In genomic region chr3:96905592-96905991, GRCm38 (mm10) we compare ENCODE assay signal across 8 mouse cellular contexts. TPM values are rescaled to one million over a fixed set of nuclear protein-coding genes. Genes with fewer than 3 reads are reported as not detected.
DNase-seq lines count a peak whose midpoint lies in the region; ATAC-seq and TF ChIP-seq lines count a peak whose summit lies in the region.

No protein-coding gene starts in this region.

- no peaks in the 10 kb centered on the region for H3K4me1 ChIP-seq in lung, embryonic 14.5 days (ENCODE audit: insufficient read depth)
- peaks cover 7% of the 10 kb centered on the region for H3K4me1 ChIP-seq in neural tube, embryonic 12.5 days

- no peaks in the 10 kb centered on the region for H3K36me3 ChIP-seq in lung, embryonic 14.5 days (ENCODE audit: insufficient read depth)
- H3K36me3 ChIP-seq in neural tube, embryonic 12.5 days, result no peaks in the 10 kb centered on the region

- no peak for DNase-seq in lung, embryonic 14.5 days
- no peak for DNase-seq in lung, postnatal 36 days
- DNase-seq in large intestine, adult 2 months (ENCODE audit: low read depth, low spot score), result peak; percentile 4
- no peak for DNase-seq in cerebellum, adult 9-10 months
- no peak for DNase-seq in layer of hippocampus, adult 18-20 months (ENCODE audit: low spot score in 2 of 2)
- DNase-seq in left cerebral cortex, postnatal 14 days (ENCODE audit: low spot score in 2 of 2), result no peak

- ATAC-seq in lung, embryonic 14.5 days (ENCODE audit: insufficient read depth), result peak; percentile 51; the same call in 1 of the 2 replicates
- ATAC-seq in erythroblast, adult 5-6 weeks (replicated peaks; ENCODE audit: low FRiP score, poor library complexity, severe bottlenecking), result peak; percentile 30; the same call in 1 of the 2 replicates
- ATAC-seq in neural tube, embryonic 12.5 days (ENCODE audit: low FRiP score, low read depth), result 0 out of 2 replicates have a peak, but pooled peaks have one; percentile 38

- TF ChIP-seq CTCF in lung, embryonic 14.5 days (IDR thresholded peaks at IDR 0.05; ENCODE audit: low read depth), result no peak

- peak overlapping the region; percentile 85 for H3K4me2 ChIP-seq in lung, embryonic 14.5 days
- peak overlapping the region; percentile 80 for H3K4me2 ChIP-seq in neural tube, embryonic 12.5 days (replicated peaks)

- intact Hi-C loops in left cerebral cortex, postnatal 14 days (cut with DNase I), result no loop called here

- 42% methylated on average over 9 of the region's 9 CpGs for WGBS in lung, embryonic 14.5 days
- WGBS in large intestine, adult 2 months, result 32% methylated on average over 9 of the region's 9 CpGs
- whole genome bisulfite sequencing in neural tube, embryonic 12.5 days, result 46% methylated on average over 9 of the region's 9 CpGs

- peak overlapping the region; percentile 79 for H3K9ac ChIP-seq in lung, embryonic 14.5 days
- H3K9ac ChIP-seq in neural tube, embryonic 12.5 days, result peak overlapping the region; percentile 92; the same call in 1 of the 2 replicates

- no peak overlapping the region for H3K27ac ChIP-seq in lung, embryonic 14.5 days (ENCODE audit: low read depth)
- no peak overlapping the region for H3K27ac ChIP-seq in neural tube, embryonic 12.5 days

- peak overlapping the region; percentile 98 for H3K4me3 ChIP-seq in lung, embryonic 14.5 days (ENCODE audit: low read depth, low read length)
- peak overlapping the region; percentile 95 for H3K4me3 ChIP-seq in neural tube, embryonic 12.5 days

- 0 out of 2 replicates have a peak, but pooled peaks cover 4% of the 10 kb centered on the region for H3K27me3 ChIP-seq in lung, embryonic 14.5 days (ENCODE audit: insufficient read depth, low read length)
- no peaks in the 10 kb centered on the region for H3K27me3 ChIP-seq in neural tube, embryonic 12.5 days (replicated peaks)

- H3K9me3 ChIP-seq in lung, embryonic 14.5 days (ENCODE audit: low read depth, low read length), result no peaks in the 10 kb centered on the region
- H3K9me3 ChIP-seq in neural tube, embryonic 12.5 days, result no peaks in the 10 kb centered on the region

RNA-seq across cellular contexts. Expression of gene Gpr89, which starts 0.4 kb away (rescaled TPM):
- 35.4 and 43.6 TPM in 2 replicates for polyA plus RNA-seq in lung, embryonic 14.5 days (2014; fragmentation: Nextera tagmentation; extraction: Ambion mirVana)
- total RNA-seq in erythroblast, adult 5-6 weeks (2015; ENCODE audit: low replicate concordance), result 2.5 and 4.6 TPM in 2 replicates
- total RNA-seq in erythroblast, adult 5-6 weeks (2017; ENCODE audit: low replicate concordance), result 4.7 and 6.0 TPM in 2 replicates
- polyA plus RNA-seq in large intestine, adult 2 months (2012; rRNA removed), result 28.0 and 54.4 TPM in 2 replicates
- 37.8 and 38.1 TPM in 2 replicates for polyA plus RNA-seq in neural tube, embryonic 12.5 days (2016; fragmentation: Nextera tagmentation; extraction: Ambion mirVana)
- total RNA-seq in layer of hippocampus, adult 18-20 months (2021), result 10 to 100 TPM; 42.7 to 43.4 TPM
- 10 to 100 TPM; 46.1 to 46.3 TPM for total RNA-seq in left cerebral cortex, postnatal 14 days (2021)

RNA-seq across cellular contexts. Expression of gene Gja5, which starts 1.1 kb away (rescaled TPM):
- 6.3 and 6.4 TPM in 2 replicates for polyA plus RNA-seq in lung, embryonic 14.5 days (2014; fragmentation: Nextera tagmentation; extraction: Ambion mirVana)
- total RNA-seq in erythroblast, adult 5-6 weeks (2015; ENCODE audit: low replicate concordance), result 1.3 TPM in 1 of 2 replicates, not detected in the other
- not detected in 2 replicates for total RNA-seq in erythroblast, adult 5-6 weeks (2017; ENCODE audit: low replicate concordance)
- 1.8 and 2.1 TPM in 2 replicates for polyA plus RNA-seq in large intestine, adult 2 months (2012; rRNA removed)
- polyA plus RNA-seq in neural tube, embryonic 12.5 days (2016; fragmentation: Nextera tagmentation; extraction: Ambion mirVana), result 6.9 and 11.7 TPM in 2 replicates
- under 1 TPM; 0.53 to 0.69 TPM for total RNA-seq in layer of hippocampus, adult 18-20 months (2021)
- total RNA-seq in left cerebral cortex, postnatal 14 days (2021), result 1 to 10 TPM; 2.0 to 2.7 TPM

RNA-seq across cellular contexts. Expression of gene Gja8, which starts 20.2 kb away (rescaled TPM):
- not detected in 2 replicates for polyA plus RNA-seq in lung, embryonic 14.5 days (2014; fragmentation: Nextera tagmentation; extraction: Ambion mirVana)
- not detected in 2 replicates for total RNA-seq in erythroblast, adult 5-6 weeks (2015; ENCODE audit: low replicate concordance)
- total RNA-seq in erythroblast, adult 5-6 weeks (2017; ENCODE audit: low replicate concordance), result not detected in 2 replicates
- polyA plus RNA-seq in large intestine, adult 2 months (2012; rRNA removed), result not detected in 2 replicates
- polyA plus RNA-seq in neural tube, embryonic 12.5 days (2016; fragmentation: Nextera tagmentation; extraction: Ambion mirVana), result 0.06 TPM in 1 of 2 replicates, not detected in the other
- not detected for total RNA-seq in layer of hippocampus, adult 18-20 months (2021)
- total RNA-seq in left cerebral cortex, postnatal 14 days (2021), result not detected

Comparison
In these comparisons a context has a peak if more than half of its experiments do, and no peak if none do; other contexts are left out.
1. RNA of gene Gpr89, which starts 0.4 kb away (total RNA-seq): 46.1 to 46.3 TPM in left cerebral cortex, postnatal 14 days and 42.7 to 43.4 TPM in layer of hippocampus, adult 18-20 months; 2.5 to 6.0 TPM in erythroblast, adult 5-6 weeks; every median in the first group is over 4 times any median in the second.
2. Peak in every context shown above with its lines, with median percentiles within 50 percentile points of each other: ATAC-seq.